Mouse (Mus musculus): ENCODE measurements around the gene Vmn2r108. TPM values are rescaled to one million over a fixed set of nuclear protein-coding genes. Genes with fewer than 3 reads are reported as not detected.
"Not testable (repeated sequence)": the region's sequence is repeated elsewhere in the genome, so short reads cannot be mapped to it uniquely, and the experiment has no call there.

The Vmn2r108 gene
- not detected in 2 replicates for polyA plus RNA-seq (2016; fragmentation: Nextera tagmentation; extraction: Ambion mirVana)

DNA sequence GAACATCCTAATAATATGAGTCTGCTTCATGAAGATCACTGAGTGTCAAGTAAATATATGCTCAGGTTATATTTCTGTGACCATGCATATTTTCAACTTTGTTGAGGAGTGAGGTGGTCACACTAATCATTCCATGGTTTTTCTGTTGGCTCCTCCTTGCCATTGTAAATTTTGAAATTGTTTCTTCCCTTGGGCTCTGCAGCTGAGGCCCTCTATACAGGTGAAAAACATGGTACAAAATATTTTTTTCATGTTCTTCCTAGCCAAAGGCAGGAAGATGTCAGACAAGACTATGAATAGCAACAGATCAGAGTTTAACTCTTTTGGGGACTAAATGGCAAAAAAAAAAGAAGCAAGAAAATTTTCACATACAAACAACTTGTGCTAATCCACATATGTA lies at the start of gene Vmn2r108:
Gene Vmn2r108 (minus strand): TSS at position 101 of the 400 bp plus-strand sequence.
- H3K4me2 ChIP-seq (replicated peaks), result no peak within 1 kb of the TSS

DNA sequence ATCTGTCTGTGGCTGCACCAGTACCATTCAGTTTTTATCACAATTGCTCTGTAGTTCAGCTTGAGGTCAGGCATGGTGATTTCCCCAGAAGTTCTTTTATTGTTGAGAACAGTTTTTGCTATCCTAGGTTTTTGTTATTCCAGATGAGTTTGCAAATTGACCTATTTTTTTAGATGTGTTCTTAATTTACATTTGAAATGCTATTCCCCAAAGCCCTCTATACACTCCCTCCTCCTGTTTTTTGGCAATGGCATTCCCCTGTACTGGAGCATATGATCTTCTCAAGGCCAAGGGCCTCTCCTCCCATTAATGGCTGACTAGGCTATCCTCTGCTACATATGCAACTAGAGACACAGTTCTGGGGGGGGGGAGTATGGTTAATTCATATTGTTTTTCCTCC lies 27.1 kb upstream of the Vmn2r108 start:
- H3K4me3 ChIP-seq; H3K27me3 ChIP-seq (replicated peaks); H3K36me3 ChIP-seq; H3K9ac ChIP-seq; H3K4me2 ChIP-seq (replicated peaks); ATAC-seq (ENCODE audit: low FRiP score, low read depth); H3K4me1 ChIP-seq; H3K27ac ChIP-seq: not testable (repeated sequence)
- peaks cover 16% of the 10 kb centered on the region for H3K9me3 ChIP-seq

More for the DNA sequence above, at the start of gene Vmn2r108:
- Histone ChIP-seq H3K27ac (no peak within 1 kb of the TSS), H3K4me1 (no peaks in the 10 kb centered on the region), H3K36me3 (no peaks in the 10 kb centered on the region), H3K27me3 (replicated peaks) (no peaks in the 10 kb centered on the region), H3K9ac (no peak within 1 kb of the TSS), H3K4me3 (no peak within 1 kb of the TSS), H3K9me3 (0 out of 2 replicates have a peak, but pooled peaks cover 3% of the 10 kb centered on the region)
- no peak for ATAC-seq (ENCODE audit: low FRiP score, low read depth)

DNA sequence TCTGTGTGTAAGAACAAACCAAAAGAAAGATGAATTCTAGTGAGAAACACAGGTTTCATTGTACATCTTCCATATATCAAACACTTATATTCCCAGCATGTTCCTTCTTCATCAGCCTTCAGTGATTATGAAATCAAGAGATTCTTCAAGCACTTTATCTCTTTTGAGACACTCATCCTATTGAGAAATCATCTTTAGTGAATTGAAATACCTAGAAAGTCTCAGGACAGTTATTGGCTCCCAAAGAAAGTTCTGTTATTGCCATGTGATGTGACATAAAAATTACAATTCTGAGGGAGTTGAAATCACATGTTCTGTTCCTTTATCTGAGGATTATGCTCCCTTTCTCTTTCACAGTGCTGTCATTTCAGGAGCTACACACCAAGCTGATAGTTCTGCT lies 16.7 kb upstream of the Vmn2r108 start, which contains the start of gene Vmn1r225:
Gene Vmn1r225 (plus strand): TSS at position 301 of the 400 bp plus-strand sequence.
- Histone ChIP-seq H3K36me3 (no peaks in the 10 kb centered on the region), H3K9me3 (0 out of 2 replicates have a peak, but pooled peaks cover 10% of the 10 kb centered on the region), H3K9ac (no peak within 1 kb of the TSS), H3K4me1 (no peaks in the 10 kb centered on the region), H3K4me3 (no peak within 1 kb of the TSS), H3K27ac (no peak within 1 kb of the TSS), H3K27me3 (replicated peaks) (no peaks in the 10 kb centered on the region), H3K4me2 (replicated peaks) (no peak within 1 kb of the TSS)
- no peak for ATAC-seq (ENCODE audit: low FRiP score, low read depth)

DNA sequence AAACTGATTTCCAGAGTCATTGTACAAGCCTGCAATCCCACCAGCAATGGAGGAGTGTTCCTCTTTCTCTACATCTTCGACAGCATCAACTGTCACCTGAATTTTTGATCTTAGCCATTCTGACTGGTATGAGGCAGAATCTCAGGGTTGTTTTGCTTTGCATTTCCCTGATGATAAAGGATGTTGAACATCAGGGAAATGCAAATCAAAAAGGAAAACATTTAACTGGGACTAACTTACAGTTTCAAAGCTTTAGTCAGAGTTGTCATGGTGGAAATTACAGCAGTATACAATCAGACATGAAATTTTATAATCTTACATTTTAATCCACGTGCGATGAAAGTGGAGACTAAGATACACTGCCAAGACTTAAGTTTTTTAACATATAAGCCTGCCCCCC lies 7.8 kb downstream of the Vmn2r108 start:
- Histone ChIP-seq H3K4me2 (replicated peaks) (no peak overlapping the region), H3K27ac (no peak overlapping the region), H3K9me3 (peaks cover 5% of the 10 kb centered on the region; the same call in 1 of the 2 replicates), H3K4me3 (no peak overlapping the region), H3K27me3 (replicated peaks) (no peaks in the 10 kb centered on the region), H3K9ac (no peak overlapping the region), H3K4me1 (no peaks in the 10 kb centered on the region), H3K36me3 (no peaks in the 10 kb centered on the region)
- ATAC-seq (ENCODE audit: low FRiP score, low read depth), result no peak
- 81% methylated on average over 3 of the region's 3 CpGs for WGBS

DNA sequence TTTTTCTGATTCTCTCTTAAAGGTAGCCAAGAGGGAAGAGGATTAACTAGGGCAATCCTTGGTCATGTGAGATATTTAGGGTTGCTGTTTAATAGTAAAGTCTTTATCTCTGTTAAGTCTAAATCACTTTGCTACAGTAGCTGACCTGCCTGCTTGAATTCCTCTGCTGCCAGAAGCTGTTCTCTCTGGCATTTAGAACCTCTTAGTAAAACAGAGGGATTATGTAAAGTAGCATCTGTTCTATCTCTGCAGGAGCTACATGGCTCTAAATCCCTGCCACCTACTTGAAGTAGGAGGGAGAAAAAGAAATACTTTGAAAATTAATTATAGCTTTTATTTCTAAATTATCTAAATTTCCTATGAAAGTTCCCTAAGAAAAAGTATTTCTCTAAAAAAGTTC lies 41.9 kb downstream of the Vmn2r108 start:
- ATAC-seq (ENCODE audit: low FRiP score, low read depth), result no peak
- H3K9me3 ChIP-seq, result peaks cover 25% of the 10 kb centered on the region
- H3K4me1 ChIP-seq, result no peaks in the 10 kb centered on the region
- H3K9ac ChIP-seq, result no peak overlapping the region
- no peak overlapping the region for H3K4me3 ChIP-seq
- H3K4me2 ChIP-seq (replicated peaks), result no peak overlapping the region
- H3K27ac ChIP-seq, result no peak overlapping the region
- no peaks in the 10 kb centered on the region for H3K27me3 ChIP-seq (replicated peaks)
- H3K36me3 ChIP-seq, result no peaks in the 10 kb centered on the region

DNA sequence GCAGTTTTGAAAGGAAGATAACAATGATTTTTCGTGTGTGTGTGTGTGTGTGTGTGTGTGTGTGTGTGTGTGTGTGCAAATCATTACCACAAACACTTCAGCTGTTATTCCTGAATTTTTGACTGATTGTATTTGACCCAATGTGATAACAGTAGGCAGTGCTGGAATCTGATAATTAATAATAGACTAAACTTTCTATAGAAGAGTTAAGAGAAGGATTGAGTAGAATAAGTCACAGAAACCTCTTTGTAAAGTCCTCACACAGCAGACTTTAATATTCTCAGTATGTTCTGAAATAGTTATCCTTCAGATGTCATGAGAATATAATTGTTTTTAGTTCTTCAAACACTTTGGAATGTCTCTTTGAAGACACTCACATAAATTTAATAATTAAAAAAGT lies 67.3 kb downstream of the Vmn2r108 start, which contains the start of gene Vmn1r224:
Gene Vmn1r224 (plus strand): TSS at position 301 of the 400 bp plus-strand sequence.
- peaks cover 21% of the 10 kb centered on the region for H3K9me3 ChIP-seq
- WGBS, result 25% methylated on average over 1 of the region's 1 CpGs
- no peaks in the 10 kb centered on the region for H3K4me1 ChIP-seq
- no peak within 1 kb of the TSS for H3K4me2 ChIP-seq (replicated peaks)
- no peak within 1 kb of the TSS for H3K27ac ChIP-seq
- H3K4me3 ChIP-seq, result no peak within 1 kb of the TSS
- no peak within 1 kb of the TSS for H3K9ac ChIP-seq
- no peaks in the 10 kb centered on the region for H3K27me3 ChIP-seq (replicated peaks)
- no peaks in the 10 kb centered on the region for H3K36me3 ChIP-seq
- no peak for ATAC-seq (ENCODE audit: low FRiP score, low read depth)

Other genes with a start within 250 kb of the Vmn2r108 start
- not detected in 2 replicates for gene Vmn2r105, start 246.3 kb downstream of the Vmn2r108 start, polyA plus RNA-seq (2016; fragmentation: Nextera tagmentation; extraction: Ambion mirVana)
- gene Vmn2r106, start 195.8 kb downstream of the Vmn2r108 start, polyA plus RNA-seq (2016; fragmentation: Nextera tagmentation; extraction: Ambion mirVana), result not detected in 2 replicates
- gene Vmn2r107, start 136.1 kb downstream of the Vmn2r108 start, polyA plus RNA-seq (2016; fragmentation: Nextera tagmentation; extraction: Ambion mirVana), result not detected in 2 replicates
- not detected in 2 replicates for gene Vmn1r224, start 67.2 kb downstream of the Vmn2r108 start, polyA plus RNA-seq (2016; fragmentation: Nextera tagmentation; extraction: Ambion mirVana)
- gene Vmn1r225, start 16.8 kb upstream of the Vmn2r108 start, polyA plus RNA-seq (2016; fragmentation: Nextera tagmentation; extraction: Ambion mirVana), result not detected in 2 replicates
- gene Vmn2r109, start 83.4 kb upstream of the Vmn2r108 start, polyA plus RNA-seq (2016; fragmentation: Nextera tagmentation; extraction: Ambion mirVana), result not detected in 2 replicates
- gene Vmn2r110, start 115.1 kb upstream of the Vmn2r108 start, polyA plus RNA-seq (2016; fragmentation: Nextera tagmentation; extraction: Ambion mirVana), result 0.05 TPM in 1 of 2 replicates, not detected in the other
- not detected in 2 replicates for gene Fpr-rs3, start 143.5 kb upstream of the Vmn2r108 start, polyA plus RNA-seq (2016; fragmentation: Nextera tagmentation; extraction: Ambion mirVana)
- gene Vmn1r226, start 201.5 kb upstream of the Vmn2r108 start, polyA plus RNA-seq (2016; fragmentation: Nextera tagmentation; extraction: Ambion mirVana), result not detected in 2 replicates
- not detected in 2 replicates for gene Vmn1r227, start 248.5 kb upstream of the Vmn2r108 start, polyA plus RNA-seq (2016; fragmentation: Nextera tagmentation; extraction: Ambion mirVana)